Mouse (Mus musculus) forebrain, embryonic 13.5 days (tissue): ENCODE data around the gene Cdk6. TPM values are rescaled to one million over a fixed set of nuclear protein-coding genes. Genes with fewer than 3 reads are reported as not detected.
"Not testable (repeated sequence)": the region's sequence is repeated elsewhere in the genome, so short reads cannot be mapped to it uniquely, and the experiment has no call there.

Experiments
- ATAC-seq: fragments of 200-750 bp; cut with Nextera tagmentation; 2 replicates; pipeline ENCODE4 v1.8.0; 2017
- H3K27ac ChIP-seq: fragments of 300-500 bp; sonication (generic); 2 replicates; pipeline ENCODE4 v1.5.1; 2015; ENCODE audit warnings: inconsistent platforms, mild to moderate bottlenecking, moderate library complexity
- H3K27me3 ChIP-seq: fragments of 300-500 bp; sonication (generic); 2 replicates; pipeline ENCODE4 v1.6.1; 2015; ENCODE audit warnings: mild to moderate bottlenecking, inconsistent platforms
- H3K36me3 ChIP-seq: fragments of 300-500 bp; sonication (generic); 2 replicates; pipeline ENCODE4 v1.6.1; 2015; ENCODE audit warnings: mild to moderate bottlenecking, inconsistent platforms; ENCODE audit not compliant: poor library complexity, severe bottlenecking
- H3K4me1 ChIP-seq: fragments of 300-500 bp; sonication (generic); 2 replicates; pipeline ENCODE4 v1.6.1; 2015; ENCODE audit warnings: inconsistent platforms
- H3K4me2 ChIP-seq: fragments of 300-500 bp; sonication (generic); 2 replicates; pipeline ENCODE4 v1.6.1; 2015; ENCODE audit warnings: inconsistent platforms, mild to moderate bottlenecking, moderate library complexity
- H3K4me3 ChIP-seq: fragments of 300-500 bp; sonication (generic); 2 replicates; pipeline ENCODE4 v1.5.1; 2015; ENCODE audit warnings: mild to moderate bottlenecking, inconsistent platforms
- H3K9ac ChIP-seq: fragments of 300-500 bp; sonication (generic); 2 replicates; pipeline ENCODE4 v1.6.1; 2015; ENCODE audit warnings: mild to moderate bottlenecking, inconsistent platforms
- H3K9me3 ChIP-seq: fragments of 300-500 bp; sonication (generic); replicated peaks from 2 replicates; pipeline ENCODE4 v1.6.1; 2016; ENCODE audit warnings: inconsistent platforms
- WGBS: fragments of 180-500 bp; shearing (Covaris S2); methylation state at CpG from one replicate; pipeline ENCODE4 v1.1.7; 2015; 5-methylcytosine and 5-hydroxymethylcytosine counted together
- polyA plus RNA-seq: library from polyadenylated mRNA; unstranded; fragments of >200 nt; fragmentation: Nextera tagmentation; extraction: Ambion mirVana; gene quantifications from 2 replicates; pipeline ENCODE4 v1.2.1, GENCODE M21; 2015

Cdk6 gene
- polyA plus RNA-seq: 30.3 and 34.4 TPM in 2 replicates

DNA sequence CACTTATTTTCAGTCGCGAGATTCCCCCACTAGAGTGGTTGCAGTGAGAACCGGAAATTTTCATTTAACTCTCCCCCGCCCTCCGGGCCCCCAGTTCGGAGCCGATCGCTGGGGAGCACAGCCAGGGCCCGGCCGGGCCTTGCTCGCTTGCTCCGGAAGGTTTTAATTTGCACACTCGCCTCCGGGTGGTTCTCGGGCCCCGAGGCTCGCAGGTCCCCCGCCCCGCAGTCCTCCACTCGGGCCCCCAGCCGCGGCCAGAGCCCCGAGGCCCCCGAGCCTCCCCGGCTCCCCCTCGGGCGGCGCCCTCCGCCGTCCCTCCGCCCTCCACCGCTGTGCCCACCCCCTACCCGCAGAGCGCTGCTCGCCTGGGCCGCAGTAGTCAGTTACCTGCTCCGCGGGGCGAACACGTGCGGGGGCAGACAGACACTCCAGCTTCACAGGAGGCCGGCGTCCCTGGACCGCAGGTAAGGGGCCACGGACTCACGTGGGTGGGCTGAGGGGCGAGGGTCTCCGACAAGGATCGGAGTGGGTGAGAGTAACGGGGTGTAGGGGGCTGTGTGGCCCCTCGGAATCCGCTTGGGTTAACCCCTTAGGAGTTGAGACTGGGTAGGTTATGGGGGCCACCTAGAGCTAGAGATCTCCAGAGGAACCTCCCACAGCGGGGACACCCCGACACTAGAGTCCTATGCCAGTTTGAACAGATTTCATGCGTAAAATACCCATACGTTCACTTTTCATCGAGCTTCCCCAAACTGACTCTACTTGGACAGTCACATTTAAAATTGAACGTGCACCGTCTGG is at the start of gene Cdk6:
Gene Cdk6 (plus strand): TSS at position 375 of the 801 bp plus-strand sequence.
- Histone ChIP-seq H3K9ac (peak within 1 kb of the TSS; percentile 73), H3K4me2 (peak within 1 kb of the TSS; percentile 93), H3K4me3 (peak within 1 kb of the TSS; percentile 62), H3K27me3 (peaks cover 6% of the 10 kb centered on the region; the same call in 1 of the 2 replicates), H3K36me3 (no peaks in the 10 kb centered on the region), H3K4me1 (peaks cover 27% of the 10 kb centered on the region), H3K27ac (peak within 1 kb of the TSS; percentile 57), H3K9me3 (no peaks in the 10 kb centered on the region)
- peak; percentile 31 for ATAC-seq
- WGBS: under 1% methylated on average over 58 of the region's 59 CpGs

GRCm38 (mm10) chr5:3293666-3294065 is 47.6 kb upstream of the Cdk6 start:
- no peak for ATAC-seq
- Histone ChIP-seq H3K27ac (no peak overlapping the region), H3K27me3 (no peaks in the 10 kb centered on the region), H3K9me3 (no peaks in the 10 kb centered on the region), H3K4me2 (no peak overlapping the region), H3K9ac (no peak overlapping the region), H3K4me3 (no peak overlapping the region), H3K4me1 (no peaks in the 10 kb centered on the region), H3K36me3 (no peaks in the 10 kb centered on the region)
- 80% methylated on average over 4 of the region's 4 CpGs for WGBS

DNA sequence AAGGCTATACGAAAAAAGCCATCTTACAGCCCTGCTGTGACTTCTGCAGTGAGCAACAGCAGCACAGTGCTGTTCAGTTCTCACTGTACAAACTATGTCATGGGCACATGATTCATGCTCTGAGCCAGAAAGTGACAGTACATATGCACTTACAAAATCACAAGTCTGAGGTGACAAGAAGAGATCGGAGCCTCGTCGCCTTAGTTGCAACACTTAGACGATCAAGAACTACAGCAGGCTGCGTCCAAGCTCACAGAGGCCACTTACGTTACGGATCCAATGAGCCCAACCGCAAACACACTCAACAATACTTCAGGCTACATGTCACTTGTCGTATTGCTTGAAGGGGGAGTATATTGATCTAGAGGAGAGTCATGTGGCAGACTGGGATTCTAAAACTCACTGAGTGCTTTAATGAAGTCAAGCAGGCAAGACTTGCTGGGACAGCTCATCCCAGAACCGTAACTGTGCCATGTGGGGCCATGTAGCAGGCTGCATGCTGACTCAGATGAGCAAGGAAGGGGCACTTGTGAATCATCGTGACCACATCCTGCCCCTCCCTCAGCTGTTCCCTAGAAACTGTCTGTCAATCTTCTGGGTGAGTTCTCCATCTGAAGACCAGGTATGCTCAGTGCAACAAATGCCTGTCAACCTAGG is 40.4 kb upstream of the Cdk6 start:
- H3K36me3 ChIP-seq: no peaks in the 10 kb centered on the region
- H3K4me1 ChIP-seq: no peaks in the 10 kb centered on the region
- no peaks in the 10 kb centered on the region for H3K9me3 ChIP-seq
- H3K4me3 ChIP-seq: no peak overlapping the region
- no peak for ATAC-seq
- H3K27me3 ChIP-seq: no peaks in the 10 kb centered on the region
- no peak overlapping the region for H3K4me2 ChIP-seq
- no peak overlapping the region for H3K27ac ChIP-seq
- H3K9ac ChIP-seq: no peak overlapping the region
- WGBS: 90% methylated on average over 12 of the region's 12 CpGs

GRCm38 (mm10) chr5:3301535-3301934 is 39.8 kb upstream of the Cdk6 start:
- Histone ChIP-seq H3K36me3 (no peaks in the 10 kb centered on the region), H3K4me3 (no peak overlapping the region), H3K4me1 (no peaks in the 10 kb centered on the region), H3K9ac (no peak overlapping the region), H3K27me3 (no peaks in the 10 kb centered on the region), H3K4me2 (no peak overlapping the region), H3K9me3 (no peaks in the 10 kb centered on the region), H3K27ac (no peak overlapping the region)
- no peak for ATAC-seq
- 74% methylated on average over 5 of the region's 5 CpGs for WGBS

- H3K9ac ChIP-seq: no peak overlapping the region
- no peak overlapping the region for H3K4me2 ChIP-seq
- H3K9me3 ChIP-seq: no peaks in the 10 kb centered on the region
- ATAC-seq: no peak
- no peaks in the 10 kb centered on the region for H3K4me1 ChIP-seq
- 92% methylated on average over 9 of the region's 9 CpGs for WGBS
- H3K36me3 ChIP-seq: no peaks in the 10 kb centered on the region
- H3K27ac ChIP-seq: no peak overlapping the region
- H3K4me3 ChIP-seq: no peak overlapping the region
- H3K27me3 ChIP-seq: no peaks in the 10 kb centered on the region
Measured at GRCm38 (mm10) chr5:3303876-3304275, 37.4 kb upstream of the Cdk6 start.

- Histone ChIP-seq H3K9ac (no peak overlapping the region), H3K9me3 (no peaks in the 10 kb centered on the region), H3K4me2 (no peak overlapping the region), H3K4me3 (no peak overlapping the region), H3K27ac (no peak overlapping the region), H3K27me3 (no peaks in the 10 kb centered on the region), H3K36me3 (no peaks in the 10 kb centered on the region), H3K4me1 (no peaks in the 10 kb centered on the region)
- no peak for ATAC-seq
- 83% methylated on average over 1 of the region's 1 CpGs for WGBS
Measured at GRCm38 (mm10) chr5:3306146-3306545, 35.1 kb upstream of the Cdk6 start.

- Histone ChIP-seq H3K4me2 (no peak overlapping the region), H3K36me3 (no peaks in the 10 kb centered on the region), H3K27me3 (no peaks in the 10 kb centered on the region), H3K27ac (no peak overlapping the region), H3K9me3 (no peaks in the 10 kb centered on the region), H3K4me1 (no peaks in the 10 kb centered on the region), H3K4me3 (no peak overlapping the region), H3K9ac (no peak overlapping the region)
- ATAC-seq: no peak
Measured at GRCm38 (mm10) chr5:3309122-3309521, 32.2 kb upstream of the Cdk6 start.

DNA sequence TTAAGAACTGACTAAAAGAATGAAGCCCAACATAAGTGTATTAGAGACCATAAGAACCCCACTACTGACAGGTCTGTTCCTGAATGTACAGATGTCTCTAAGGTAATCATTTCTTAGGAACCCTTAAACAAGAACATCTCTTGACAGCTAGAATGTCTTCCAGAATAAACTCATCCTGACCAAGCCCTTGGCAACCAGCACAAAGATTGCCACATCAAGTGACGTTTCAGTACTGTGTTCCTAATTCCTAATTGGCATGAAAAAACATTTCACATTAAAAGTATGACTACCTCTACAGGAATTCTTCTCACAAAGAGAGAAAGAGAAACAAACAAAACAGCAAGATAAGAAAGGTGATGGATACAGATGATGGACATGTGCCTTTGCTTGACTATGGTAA is 31.7 kb upstream of the Cdk6 start:
- no peak for ATAC-seq
- H3K9ac ChIP-seq: no peak overlapping the region
- H3K4me3 ChIP-seq: no peak overlapping the region
- no peak overlapping the region for H3K27ac ChIP-seq
- H3K36me3 ChIP-seq: no peaks in the 10 kb centered on the region
- H3K27me3 ChIP-seq: no peaks in the 10 kb centered on the region
- H3K9me3 ChIP-seq: no peaks in the 10 kb centered on the region
- 84% methylated on average over 1 of the region's 1 CpGs for WGBS
- H3K4me1 ChIP-seq: no peaks in the 10 kb centered on the region
- no peak overlapping the region for H3K4me2 ChIP-seq

DNA sequence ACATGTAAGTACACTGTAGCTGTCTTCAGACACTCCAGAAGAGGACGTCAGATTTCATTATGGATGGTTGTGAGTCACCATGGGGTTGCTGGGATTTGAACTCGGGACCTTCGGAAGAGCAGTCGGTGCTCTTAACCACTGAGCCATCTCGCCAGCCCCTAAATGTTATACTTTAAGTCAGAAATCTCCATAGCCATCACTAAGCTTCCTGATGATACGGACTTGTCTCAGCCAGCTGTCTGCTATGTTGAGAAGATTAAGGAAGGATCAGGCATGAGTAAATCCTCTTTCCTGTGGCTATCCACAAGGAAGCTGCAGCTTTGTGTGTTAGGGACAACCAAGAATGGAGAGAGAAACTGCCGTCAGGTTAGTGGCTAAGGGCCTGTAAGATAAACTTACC is 30.1 kb upstream of the Cdk6 start:
- not testable (repeated sequence) for H3K36me3 ChIP-seq, H3K9me3 ChIP-seq, H3K27ac ChIP-seq, H3K9ac ChIP-seq, H3K27me3 ChIP-seq, H3K4me2 ChIP-seq, ATAC-seq, H3K4me1 ChIP-seq, H3K4me3 ChIP-seq
- 87% methylated on average over 7 of the region's 7 CpGs for WGBS

DNA sequence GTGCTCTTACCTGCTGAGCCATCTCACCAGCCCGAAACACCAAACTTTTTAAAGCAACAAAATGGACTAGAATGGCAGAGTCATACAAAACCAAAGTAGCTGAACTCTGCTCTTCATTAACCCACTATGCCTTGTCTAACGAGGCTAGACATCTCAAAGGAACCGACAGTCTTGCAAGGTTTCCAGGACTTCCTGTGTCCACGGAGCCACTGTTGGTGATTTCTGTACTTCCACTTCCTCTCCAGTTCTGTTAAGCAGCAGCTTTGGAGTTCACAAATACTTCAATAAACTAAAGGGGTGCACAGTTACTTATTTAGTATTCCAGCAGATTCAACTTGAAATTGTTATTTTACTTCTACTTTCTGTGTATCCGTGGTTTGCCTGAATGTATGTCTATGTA is 23.6 kb upstream of the Cdk6 start:
- not testable (repeated sequence) for H3K9me3 ChIP-seq, ATAC-seq, H3K27me3 ChIP-seq, H3K36me3 ChIP-seq, H3K9ac ChIP-seq, H3K27ac ChIP-seq, H3K4me1 ChIP-seq, H3K4me3 ChIP-seq, H3K4me2 ChIP-seq
- 81% methylated on average over 5 of the region's 5 CpGs for WGBS

DNA sequence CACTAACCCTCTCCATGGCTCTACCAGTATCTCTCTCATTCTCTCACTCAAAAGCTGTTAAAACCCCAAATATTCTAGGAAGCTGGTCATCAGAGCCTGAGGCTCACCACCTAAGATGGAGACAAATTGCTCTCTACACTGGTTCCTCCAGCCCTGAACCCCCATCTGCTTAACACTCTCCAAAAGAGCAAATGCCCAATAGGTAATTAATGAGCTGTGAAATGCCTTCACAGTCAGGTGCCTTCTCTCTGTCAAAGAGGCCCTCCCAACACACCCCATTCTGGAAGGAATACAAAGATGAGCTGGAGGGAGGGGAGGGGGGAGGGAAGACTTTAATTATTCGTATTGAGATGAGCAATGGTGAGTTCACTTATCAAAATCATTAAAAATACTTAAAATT is 21.1 kb upstream of the Cdk6 start:
- WGBS: 7% methylated on average over 1 of the region's 1 CpGs
- no peak overlapping the region for H3K27ac ChIP-seq
- no peak for ATAC-seq

DNA sequence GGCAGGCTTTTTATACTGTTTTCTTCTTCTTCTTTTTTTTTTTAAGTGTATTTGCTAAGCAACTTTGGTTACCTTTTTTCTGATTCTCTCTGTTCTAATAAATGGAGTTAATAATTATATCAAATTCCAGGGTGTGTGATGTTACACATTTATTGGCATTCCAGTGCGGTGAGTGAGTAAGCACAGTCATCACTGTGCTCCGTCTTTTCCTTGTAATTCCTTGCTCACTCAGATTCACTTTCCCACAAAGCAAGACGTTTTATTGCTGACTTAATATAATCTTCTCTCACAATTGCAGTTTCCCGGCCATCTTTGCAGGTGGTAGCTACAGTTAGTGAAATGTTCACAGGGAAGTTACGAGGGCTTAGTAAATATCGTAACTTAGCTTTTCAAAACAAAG is 19.2 kb upstream of the Cdk6 start:
- Histone ChIP-seq H3K9me3 (no peaks in the 10 kb centered on the region), H3K4me3 (no peak overlapping the region), H3K9ac (no peak overlapping the region), H3K36me3 (no peaks in the 10 kb centered on the region), H3K27ac (no peak overlapping the region), H3K27me3 (no peaks in the 10 kb centered on the region), H3K4me2 (no peak overlapping the region), H3K4me1 (no peaks in the 10 kb centered on the region)
- ATAC-seq: no peak
- WGBS: 88% methylated on average over 6 of the region's 6 CpGs

More for the DNA sequence above, 21.1 kb upstream of the Cdk6 start:
- Histone ChIP-seq H3K36me3 (no peaks in the 10 kb centered on the region), H3K4me3 (no peak overlapping the region), H3K9me3 (no peaks in the 10 kb centered on the region), H3K4me1 (no peaks in the 10 kb centered on the region), H3K4me2 (no peak overlapping the region), H3K27me3 (no peaks in the 10 kb centered on the region), H3K9ac (no peak overlapping the region)
